Mouse (Mus musculus) megakaryocyte-erythroid progenitor cell, adult 5-6 weeks (primary cell): ENCODE results near the gene Tuba1b. TPM values are rescaled to one million over a fixed set of nuclear protein-coding genes. Genes with fewer than 3 reads are reported as not detected.
"Not testable (repeated sequence)": the region's sequence is repeated elsewhere in the genome, so short reads cannot be mapped to it uniquely, and the experiment has no call there.

Source experiments
- ATAC-seq: replicated peaks from 2 replicates; pipeline ENCODE4 v1.8.0; 2016; ENCODE audit warnings: mild to moderate bottlenecking, inconsistent platforms; ENCODE audit not compliant: severe bottlenecking, poor library complexity, low FRiP score, low TSS enrichment
- total RNA-seq, 2 experiments: library from RNA; stranded (forward) in 1 of 2; stranded (reverse) in 1 of 2; fragments of 200-1000, 215-1000 nt in 1 of 2; fragments of >200 nt in 1 of 2; fragmentation: Nextera tagmentation in 1 of 2; gene quantifications; 2 replicates each; pipeline ENCODE4 v1.2.3; 2014 to 2017

Tuba1b gene
- 2,322 and 3,225 TPM in 2 replicates for total RNA-seq (2014; fragmentation: Nextera tagmentation)
- total RNA-seq (2017): 801 and 969 TPM in 2 replicates

- ATAC-seq: peak; percentile 72
Observed at GRCm38 (mm10) chr15:98934217-98934839, at the start of gene Tuba1b. Gene Tuba1b, minus strand, starts transcription at chr15:98934565.

- no peak for ATAC-seq
Observed at GRCm38 (mm10) chr15:98983431-98984081, 49.2 kb upstream of the Tuba1b start.

GRCm38 (mm10) chr15:98982100-98982499, 47.7 kb upstream of the Tuba1b start:
- ATAC-seq: no peak

- no peak for ATAC-seq
Observed at GRCm38 (mm10) chr15:98980012-98980614, 45.7 kb upstream of the Tuba1b start.

GRCm38 (mm10) chr15:98978409-98979172, 44.2 kb upstream of the Tuba1b start:
- no peak for ATAC-seq

- no peak for ATAC-seq
Observed at GRCm38 (mm10) chr15:98977759-98978408, 43.5 kb upstream of the Tuba1b start.

- no peak for ATAC-seq
Observed at GRCm38 (mm10) chr15:98976763-98977758, 42.7 kb upstream of the Tuba1b start.

GRCm38 (mm10) chr15:98973015-98973614, 38.8 kb upstream of the Tuba1b start:
- no peak for ATAC-seq

GRCm38 (mm10) chr15:98971576-98972320, 37.4 kb upstream of the Tuba1b start:
- ATAC-seq: not testable (repeated sequence)

GRCm38 (mm10) chr15:98971111-98971510, 36.7 kb upstream of the Tuba1b start:
- ATAC-seq: no peak

GRCm38 (mm10) chr15:98969372-98970101, 35.2 kb upstream of the Tuba1b start:
- ATAC-seq: 0 out of 2 replicates have a peak, but pooled peaks have one; percentile 28

- no peak for ATAC-seq
Observed at GRCm38 (mm10) chr15:98968701-98969371, 34.5 kb upstream of the Tuba1b start.

- peak; percentile 55; the same call in 1 of the 2 replicates for ATAC-seq
Observed at GRCm38 (mm10) chr15:98959531-98959930, 25.2 kb upstream of the Tuba1b start.

GRCm38 (mm10) chr15:98958901-98959420, 24.6 kb upstream of the Tuba1b start:
- no peak for ATAC-seq

- no peak for ATAC-seq
Observed at GRCm38 (mm10) chr15:98957475-98957874, 23.1 kb upstream of the Tuba1b start.

GRCm38 (mm10) chr15:98956000-98956399, 21.6 kb upstream of the Tuba1b start:
- ATAC-seq: no peak
